Mouse (Mus musculus) lung, postnatal 0 days (tissue): Measurements from ENCODE around the gene Arhgap8.

ENCODE experiments used
- CTCF ChIP-seq: IDR thresholded peaks from 2 replicates; pipeline ENCODE4 v1.5.1; 2016; ENCODE audit warnings: antibody characterized with exemption, mild to moderate bottlenecking
- EP300 ChIP-seq: IDR thresholded peaks from 2 replicates; pipeline ENCODE4 v1.6.1; 2016; ENCODE audit warnings: antibody characterized with exemption, mild to moderate bottlenecking, control low read depth

DNA sequence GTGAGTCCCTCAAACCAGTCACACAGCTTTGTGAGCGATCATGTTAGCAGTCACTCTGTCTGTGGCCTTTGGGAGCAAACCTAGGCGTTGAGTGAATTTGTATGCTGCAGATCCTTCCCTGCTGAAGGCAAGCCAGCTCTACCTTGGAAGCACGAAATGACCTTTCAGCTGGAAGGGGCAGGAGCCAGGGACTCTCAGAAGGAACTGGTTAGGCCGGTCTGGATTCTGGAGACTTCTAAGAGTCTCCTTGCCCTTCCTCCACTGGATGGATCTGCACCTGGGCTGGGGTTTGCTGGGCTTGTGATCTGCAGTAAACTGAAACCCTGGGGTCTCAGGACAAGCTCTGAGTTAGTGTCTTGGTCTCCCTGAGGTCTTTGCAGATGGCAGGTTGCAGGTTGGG is 4.3 kb downstream of the Arhgap8 start:
- TF ChIP-seq EP300 (peak; percentile 68), CTCF (no peak)
